Comparison of ENCODE assay signal across 18 mouse cellular contexts in genomic region chr9:32722969-32723368, GRCm38 (mm10).
DNase-seq lines count a peak whose midpoint lies in the region; ATAC-seq and TF ChIP-seq lines count a peak whose summit lies in the region.
"Had no signal": no experiment of that assay in that cellular context is flagged by ENCODE, and none has a peak within 500 bp of the region (broad histone marks: within the 10 kb centered on the region; RNA-seq: fewer than 3 reads in every experiment).

No protein-coding gene starts in this region.

- TF ChIP-seq POLR2A in spleen, adult 2 months (IDR thresholded peaks at IDR 0.05; ENCODE audit: low read depth, low read length): no peak

- peak; percentile 5 for ATAC-seq in activated CD4-positive, CD25-positive, alpha-beta regulatory T cell, adult 4 months
- ATAC-seq: forebrain, embryonic 14.5 days had no signal

- H3K27me3 ChIP-seq in spleen, adult 2 months (ENCODE audit: control insufficient read depth, insufficient read depth, low read length): no peaks in the 10 kb centered on the region
- H3K27me3 ChIP-seq: embryonic facial prominence, embryonic 15.5 days; heart, embryonic 12.5 days; hindbrain, embryonic 15.5 days had no signal

- 56% methylated on average over 3 of the region's 3 CpGs for WGBS in spleen, adult 2 months

- DNase-seq in spleen, adult 2 months (ENCODE audit: low read depth in 1 of 2, low spot score in 2 of 2): no peak
- DNase-seq in spleen, adult 12 weeks (ENCODE audit: low spot score): no peak
- DNase-seq in CD4-positive, CD25-positive, alpha-beta regulatory T cell, adult 2 months (ENCODE audit: low read depth, low spot score): peak; percentile 75
- DNase-seq in gastrocnemius, postnatal 10 days: no peak
- no peak for DNase-seq in gastrocnemius, postnatal 36 days
- DNase-seq: adrenal gland, adult 2 months; adrenal gland, postnatal 25 days; cerebellum, adult 2 months; cerebellum, postnatal 10 days; embryo, embryonic 11 days; heart, postnatal 36 days had no signal

- H3K4me3 ChIP-seq in spleen, adult 2 months (ENCODE audit: extremely low read depth, insufficient read depth, insufficient read length): no peak overlapping the region
- H3K4me3 ChIP-seq: embryonic facial prominence, embryonic 15.5 days; erythroblast, embryonic 14.5 days; forebrain, embryonic 10.5 days; heart, embryonic 12.5 days; hindbrain, embryonic 15.5 days had no signal

- intact Hi-C loops in gastrocnemius, postnatal 36 days (cut with DNase I): no loop called here

- H3K27ac ChIP-seq in spleen, adult 2 months (ENCODE audit: insufficient read depth, low read length): peak overlapping the region; percentile 18; the same call in 1 of the 2 replicates
- H3K27ac ChIP-seq: embryonic facial prominence, embryonic 15.5 days; forebrain, embryonic 10.5 days; hindbrain, embryonic 15.5 days had no signal

- H3K4me1 ChIP-seq in spleen, adult 2 months (ENCODE audit: control insufficient read depth, insufficient read depth, insufficient read length): peaks cover 50% of the 10 kb centered on the region
- H3K4me1 ChIP-seq: hindbrain, embryonic 15.5 days had no signal

- peaks cover 16% of the 10 kb centered on the region for H3K36me3 ChIP-seq in spleen, adult 2 months (ENCODE audit: control insufficient read depth, insufficient read depth, low read length)
- H3K36me3 ChIP-seq: embryonic facial prominence, embryonic 15.5 days; forebrain, embryonic 10.5 days; hindbrain, embryonic 15.5 days had no signal

- TF ChIP-seq CTCF in spleen, adult 2 months (IDR thresholded peaks at IDR 0.05; ENCODE audit: extremely low read depth, insufficient read depth, insufficient read length, insufficient replicate concordance): no peak
